In genomic region chr13:117041021-117041420, GRCm38 (mm10) we compare ENCODE assay signal across 21 mouse cellular contexts.
"Had no signal": no experiment of that assay in that cellular context is flagged by ENCODE, and none has a peak within 500 bp of the region (broad histone marks: within the 10 kb centered on the region; RNA-seq: fewer than 3 reads in every experiment).

No protein-coding gene starts in this region.

- ATAC-seq: liver, embryonic 12.5 days; midbrain, embryonic 16.5 days had no signal

- H3K4me3 ChIP-seq: layer of hippocampus, adult 2 months; limb, embryonic 10.5 days; limb, embryonic 13.5 days; liver, embryonic 12.5 days; liver, embryonic 15.5 days; lung, embryonic 15.5 days; midbrain, embryonic 12.5 days; myocyte; neural tube, embryonic 13.5 days had no signal

- H3K4me2 ChIP-seq: limb, embryonic 13.5 days; liver, embryonic 12.5 days; liver, embryonic 15.5 days; lung, embryonic 15.5 days; midbrain, embryonic 12.5 days; neural tube, embryonic 13.5 days had no signal

- H3K36me3 ChIP-seq: limb, embryonic 10.5 days; limb, embryonic 13.5 days; liver, embryonic 12.5 days; liver, embryonic 15.5 days; lung, embryonic 15.5 days; midbrain, embryonic 12.5 days; neural tube, embryonic 13.5 days had no signal

- H3K27ac ChIP-seq: layer of hippocampus, adult 2 months; limb, embryonic 10.5 days; limb, embryonic 13.5 days; liver, embryonic 12.5 days; liver, embryonic 15.5 days; lung, embryonic 15.5 days; midbrain, embryonic 12.5 days; neural tube, embryonic 13.5 days; stomach, postnatal 0 days had no signal

- H3K27me3 ChIP-seq: limb, embryonic 13.5 days; liver, embryonic 12.5 days; liver, embryonic 15.5 days; lung, embryonic 15.5 days; midbrain, embryonic 12.5 days; neural tube, embryonic 13.5 days had no signal

- DNase-seq: kidney, adult 9 months; kidney, postnatal 25 days; layer of hippocampus, adult 9-11 months; liver; lung, adult 18-20 months; lung, postnatal 14 days; lung, postnatal 4 days; retina, postnatal 1 day; right cerebral cortex, postnatal 25 days; thymus, postnatal 25 days had no signal

- H3K9me3 ChIP-seq: limb, embryonic 10.5 days; limb, embryonic 13.5 days; liver, embryonic 12.5 days; liver, embryonic 15.5 days; lung, embryonic 15.5 days; midbrain, embryonic 12.5 days; neural tube, embryonic 13.5 days had no signal

- H3K4me1 ChIP-seq: limb, embryonic 10.5 days; limb, embryonic 13.5 days; liver, embryonic 12.5 days; liver, embryonic 15.5 days; lung, embryonic 15.5 days; midbrain, embryonic 12.5 days; neural tube, embryonic 13.5 days had no signal

- H3K9ac ChIP-seq: limb, embryonic 13.5 days; liver, embryonic 12.5 days; liver, embryonic 15.5 days; lung, embryonic 15.5 days; midbrain, embryonic 12.5 days; neural tube, embryonic 13.5 days had no signal
